Mouse (Mus musculus) urinary bladder, postnatal 0 days (tissue): Measurements from ENCODE around the gene Fam181a. TPM values are rescaled to one million over a fixed set of nuclear protein-coding genes. Genes with fewer than 3 reads are reported as not detected.

Experiments
- polyA plus RNA-seq: library from polyadenylated mRNA; unstranded; fragments of >200 nt; fragmentation: Nextera tagmentation; extraction: Ambion mirVana; gene quantifications from 2 replicates; pipeline ENCODE4 v1.2.1, GENCODE M21; 2015

The Fam181a gene
- polyA plus RNA-seq, result not detected in 2 replicates

DNA sequence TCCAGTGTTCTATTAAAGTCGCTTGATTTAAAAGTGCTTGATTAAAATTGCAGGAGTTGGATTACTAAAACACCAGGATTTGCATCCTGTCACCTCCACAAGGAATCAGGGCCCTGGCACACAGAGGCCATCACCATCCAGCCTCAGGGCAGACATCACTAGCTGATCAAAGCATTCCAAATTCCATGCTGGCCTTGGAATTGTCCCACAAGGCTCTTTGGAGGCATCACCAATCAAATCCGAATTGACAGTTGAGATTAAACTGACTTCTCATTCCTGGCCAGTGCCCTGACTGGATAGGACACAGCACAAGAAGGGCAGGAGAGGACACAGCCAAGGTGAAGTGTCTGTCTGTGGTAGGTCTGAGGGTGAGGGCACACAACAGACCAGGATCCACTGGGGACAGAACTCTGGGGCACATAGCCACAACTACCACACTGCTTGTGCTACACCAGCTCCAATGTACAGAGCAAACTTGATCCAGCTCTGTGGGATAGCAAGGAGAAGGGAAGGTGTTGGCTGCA lies at the start of gene Fam181a:
Fam181a (plus strand) TSS at position 232 of the 524 bp plus-strand sequence.

DNA sequence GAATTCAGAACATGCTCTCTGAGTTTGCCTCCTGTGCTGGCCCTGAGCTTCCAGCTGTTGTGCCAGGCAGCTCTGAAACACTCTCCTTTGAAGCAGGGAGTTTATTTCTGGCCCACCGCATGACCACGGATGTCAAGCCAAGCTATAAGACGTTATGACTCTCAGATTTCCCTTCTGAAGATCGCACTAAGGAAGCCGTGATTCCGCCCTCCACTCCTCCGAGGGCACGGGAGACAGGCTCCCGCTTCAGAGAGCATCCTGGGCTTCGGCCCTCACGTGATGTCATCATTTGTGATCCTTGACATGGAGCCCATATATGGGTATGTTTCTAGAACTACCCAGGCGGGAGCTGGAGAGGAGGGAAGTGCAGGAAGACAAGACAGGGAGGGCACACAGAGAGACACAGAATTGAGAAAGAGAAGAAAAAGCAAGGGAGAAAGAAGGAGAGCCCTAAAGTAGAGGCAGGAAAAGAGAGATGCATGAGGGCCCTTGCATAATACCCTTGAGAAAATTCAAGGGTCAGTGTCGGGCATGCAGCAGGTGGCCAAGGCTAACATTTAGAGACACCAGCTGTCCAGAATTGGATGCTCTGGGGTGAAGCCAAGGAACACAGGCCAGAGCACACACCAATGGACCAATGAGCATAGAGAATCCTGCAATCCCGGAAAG lies 45.1 kb downstream of the Fam181a start, which contains the start of gene Asb2:
Asb2 (minus strand) TSS at position 256 of the 669 bp plus-strand sequence.

Other genes starting within 250 kb of the Fam181a start
- 0.52 and 0.98 TPM in 2 replicates for gene Prima1, start 68.8 kb upstream of the Fam181a start, polyA plus RNA-seq
- 58.8 and 63.2 TPM in 2 replicates for gene Asb2, start 45.0 kb downstream of the Fam181a start, polyA plus RNA-seq
- 6.3 and 6.9 TPM in 2 replicates for gene Otub2, start 77.7 kb downstream of the Fam181a start, polyA plus RNA-seq
- gene 9330161L09Rik, start 96.8 kb downstream of the Fam181a start, polyA plus RNA-seq, result 0.16 and 0.22 TPM in 2 replicates
- 65.1 and 74.4 TPM in 2 replicates for gene Ddx24, start 114.9 kb downstream of the Fam181a start, polyA plus RNA-seq
- 98.4 and 105 TPM in 2 replicates for gene Ifi27, start 123.2 kb downstream of the Fam181a start, polyA plus RNA-seq
- 245 and 297 TPM in 2 replicates for gene Ifi27l2a, start 132.7 kb downstream of the Fam181a start, polyA plus RNA-seq
- 0.35 and 0.53 TPM in 2 replicates for gene Ifi27l2b, start 146.2 kb downstream of the Fam181a start, polyA plus RNA-seq
- gene Ppp4r4, start 221.3 kb downstream of the Fam181a start, polyA plus RNA-seq, result 0.75 and 0.95 TPM in 2 replicates